Comparison of ENCODE assay signal across 18 mouse cellular contexts in genomic region chr17:81546012-81546411, GRCm38 (mm10).
DNase-seq lines count a peak whose midpoint lies in the region; ATAC-seq and TF ChIP-seq lines count a peak whose summit lies in the region.
"Had no signal": no experiment of that assay in that cellular context is flagged by ENCODE, and none has a peak within 500 bp of the region (broad histone marks: within the 10 kb centered on the region; RNA-seq: fewer than 3 reads in every experiment).

No protein-coding gene starts in this region.

- TF ChIP-seq CTCF in left cerebral cortex, adult 2 months (IDR thresholded peaks at IDR 0.05), result no peak

- H3K9ac ChIP-seq in kidney, embryonic 14.5 days (ENCODE audit: low read depth, low read length), result no peak overlapping the region
- no peak overlapping the region for H3K9ac ChIP-seq in kidney, embryonic 16.5 days (replicated peaks; ENCODE audit: low read length)
- H3K9ac ChIP-seq: embryonic facial prominence, embryonic 13.5 days; forebrain, embryonic 13.5 days; forebrain, embryonic 15.5 days; forebrain, postnatal 0 days had no signal

- H3K9me3 ChIP-seq in kidney, embryonic 14.5 days (ENCODE audit: control insufficient read depth, low read length), result no peaks in the 10 kb centered on the region
- H3K9me3 ChIP-seq in kidney, embryonic 16.5 days (ENCODE audit: low read length), result no peaks in the 10 kb centered on the region
- H3K9me3 ChIP-seq: embryonic facial prominence, embryonic 13.5 days; forebrain, embryonic 13.5 days; forebrain, embryonic 15.5 days had no signal

- ATAC-seq in kidney, embryonic 14.5 days (ENCODE audit: low FRiP score, low TSS enrichment), result peak; percentile 54; the same call in 1 of the 2 replicates
- ATAC-seq in kidney, embryonic 16.5 days (ENCODE audit: low FRiP score, low TSS enrichment), result peak; percentile 73; the same call in 1 of the 2 replicates
- ATAC-seq: forebrain, embryonic 13.5 days; forebrain, embryonic 15.5 days; forebrain, postnatal 0 days had no signal

- intact Hi-C loops in left cerebral cortex, adult 2 months (cut with DNase I), result loop anchor here (10.0 kb wide), 1 partner anchor 1409 kb away; no protein-coding TSS in a partner anchor
- intact Hi-C loops in left cerebral cortex, postnatal 4 days (cut with DNase I), result no loop called here

- H3K4me3 ChIP-seq in kidney, embryonic 14.5 days (ENCODE audit: low read length), result no peak overlapping the region
- H3K4me3 ChIP-seq in kidney, embryonic 16.5 days (ENCODE audit: low read length), result no peak overlapping the region
- no peak overlapping the region for H3K4me3 ChIP-seq in left cerebral cortex, adult 2 months
- H3K4me3 ChIP-seq: embryonic facial prominence, embryonic 13.5 days; forebrain, embryonic 13.5 days; forebrain, embryonic 15.5 days had no signal

- peaks cover 11% of the 10 kb centered on the region; the same call in 1 of the 2 replicates for H3K4me1 ChIP-seq in kidney, embryonic 14.5 days (ENCODE audit: control insufficient read depth, insufficient read depth, low read length)
- H3K4me1 ChIP-seq in kidney, embryonic 16.5 days (ENCODE audit: insufficient read depth, low read length), result peaks cover 17% of the 10 kb centered on the region; the same call in 1 of the 2 replicates
- H3K4me1 ChIP-seq: embryonic facial prominence, embryonic 13.5 days; forebrain, embryonic 13.5 days; forebrain, embryonic 15.5 days had no signal

- WGBS in kidney, embryonic 14.5 days, result 48% methylated on average over 5 of the region's 5 CpGs
- 50% methylated on average over 5 of the region's 5 CpGs for WGBS in kidney, embryonic 16.5 days

- no peaks in the 10 kb centered on the region for H3K27me3 ChIP-seq in kidney, embryonic 14.5 days (ENCODE audit: control insufficient read depth, insufficient read depth, low read length)
- no peaks in the 10 kb centered on the region for H3K27me3 ChIP-seq in kidney, embryonic 16.5 days (ENCODE audit: insufficient read depth, low read length)
- H3K27me3 ChIP-seq: embryonic facial prominence, embryonic 13.5 days; forebrain, embryonic 13.5 days; forebrain, embryonic 15.5 days had no signal

- H3K27ac ChIP-seq in kidney, embryonic 14.5 days (ENCODE audit: low read depth, low read length), result no peak overlapping the region
- H3K27ac ChIP-seq in kidney, embryonic 16.5 days (ENCODE audit: low read length), result no peak overlapping the region
- peak overlapping the region; percentile 18; the same call in 1 of the 2 replicates for H3K27ac ChIP-seq in left cerebral cortex, adult 2 months
- H3K27ac ChIP-seq: embryonic facial prominence, embryonic 13.5 days; forebrain, embryonic 13.5 days; forebrain, embryonic 15.5 days had no signal

- no peaks in the 10 kb centered on the region for H3K36me3 ChIP-seq in kidney, embryonic 14.5 days (ENCODE audit: control insufficient read depth, insufficient read depth, low read length)
- no peaks in the 10 kb centered on the region for H3K36me3 ChIP-seq in kidney, embryonic 16.5 days (ENCODE audit: insufficient read depth, low read length)
- H3K36me3 ChIP-seq: embryonic facial prominence, embryonic 13.5 days; forebrain, embryonic 15.5 days had no signal

- no peak overlapping the region for H3K4me2 ChIP-seq in kidney, embryonic 14.5 days (replicated peaks; ENCODE audit: low read depth, low read length)
- no peak overlapping the region for H3K4me2 ChIP-seq in kidney, embryonic 16.5 days (replicated peaks; ENCODE audit: low read depth, low read length)
- H3K4me2 ChIP-seq: embryonic facial prominence, embryonic 13.5 days; forebrain, embryonic 13.5 days; forebrain, embryonic 15.5 days had no signal

- no peak for DNase-seq in kidney, adult 9 months
- no peak for DNase-seq in kidney, postnatal 10 days
- DNase-seq in left cerebral cortex, adult 2 months (ENCODE audit: extremely low spot score in 1 of 2, low spot score in 2 of 2), result no peak
- DNase-seq in left cerebral cortex, postnatal 4 days, result no peak
- no peak for DNase-seq in retina, postnatal 1 day
- DNase-seq: adrenal gland, adult 2 months; adrenal gland, postnatal 10 days; adrenal gland, postnatal 25 days; cerebellum, adult 11-12 months; cerebellum, adult 9-10 months; cerebellum, postnatal 10 days; cerebellum, postnatal 25 days; forebrain, postnatal 0 days had no signal
